Mouse (Mus musculus) heart, postnatal 36 days (tissue): ENCODE data around the gene Eif3m. TPM values are rescaled to one million over a fixed set of nuclear protein-coding genes. Genes with fewer than 3 reads are reported as not detected.
A peak's percentile ranks its signal among the peaks of the same experiment; 100 is the strongest.
"Not testable (repeated sequence)": the region's sequence is repeated elsewhere in the genome, so short reads cannot be mapped to it uniquely, and the experiment has no call there.

ENCODE experiments used
- DNase-seq, 2 experiments: peaks; one replicate each; pipeline ENCODE4 v3.0.0; 2021 to 2022
- intact Hi-C: fragments of 180-260 bp; cut with DNase I; formaldehyde crosslinking; loops from one replicate; pipeline ENCODE4 v1.15.1; 2025
- total RNA-seq, 2 experiments: library from RNA; stranded (reverse); gene quantifications; 2 replicates each; pipeline ENCODE4 v1.2.3; 2021

Gene Eif3m
- total RNA-seq, result 100 to 1,000 TPM; 130 to 138 TPM

GRCm38 (mm10) chr2:105016967-105017287 lies at the start of gene Eif3m:
TSS of gene Eif3m (minus strand) at chr2:105017080.
- intact Hi-C loops, result loop anchor here (5.0 kb wide), 3 partner anchors 110 to 215 kb away; partner anchors contain the start of gene Wt1
- peak; percentile 93 to 94 for DNase-seq

DNA sequence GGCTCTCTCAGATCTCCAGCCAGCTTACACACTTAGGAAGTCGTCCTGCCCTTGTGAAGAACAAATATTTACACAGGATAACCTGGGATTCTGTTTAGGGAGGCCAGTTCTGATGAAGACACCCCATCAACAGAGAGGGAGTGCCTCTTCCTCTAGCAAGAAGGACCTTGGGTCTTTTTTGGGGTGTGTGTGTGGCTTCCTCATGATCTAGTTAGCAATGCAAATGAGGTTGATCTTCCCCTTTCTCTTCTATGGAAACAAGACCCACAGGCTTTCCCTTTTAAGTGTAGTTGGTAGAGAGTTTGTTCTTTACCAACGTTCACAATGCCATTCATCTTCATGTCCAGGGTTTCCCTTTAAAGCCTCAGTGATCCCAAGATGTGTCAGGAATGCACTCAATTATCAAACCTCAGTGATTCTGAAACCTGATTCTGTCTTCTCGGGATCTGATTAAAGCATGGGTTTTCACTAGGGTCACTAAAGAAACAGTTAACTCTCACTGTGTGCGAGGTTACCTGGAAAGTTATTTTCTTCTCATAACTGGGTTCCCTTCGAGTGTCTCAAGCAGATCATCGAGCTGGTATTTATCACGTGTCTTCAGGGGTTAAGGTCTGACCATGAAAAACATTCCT lies 46.0 kb upstream of the Eif3m start:
- no peak for DNase-seq
- intact Hi-C loops, result no loop called here

DNA sequence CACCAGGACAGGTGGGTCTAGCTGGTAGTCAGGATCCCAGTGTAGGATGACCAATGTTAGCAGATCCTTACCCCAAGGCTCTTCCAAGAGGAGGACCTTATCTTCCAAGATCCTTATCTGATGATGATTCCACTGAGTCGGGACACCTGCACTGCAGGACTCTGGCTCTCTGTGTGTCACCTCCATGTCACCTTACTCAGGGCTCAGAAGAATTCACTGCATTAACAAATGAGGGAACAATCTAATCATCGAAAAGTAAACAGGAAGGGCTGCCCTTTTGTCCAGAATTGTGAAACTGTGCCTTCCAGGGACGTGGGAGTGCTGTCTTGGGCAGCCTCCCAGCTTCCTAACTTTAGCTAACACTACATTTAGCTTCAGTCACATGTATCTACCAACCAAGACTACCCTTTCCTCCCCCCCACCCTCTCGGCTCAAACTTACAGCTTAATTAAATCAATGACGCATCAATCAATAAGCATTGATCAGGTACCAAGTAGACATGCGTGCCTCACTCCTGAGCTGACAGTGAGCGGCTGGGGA lies 41.8 kb upstream of the Eif3m start:
- intact Hi-C loops, result no loop called here
- no peak for DNase-seq

DNA sequence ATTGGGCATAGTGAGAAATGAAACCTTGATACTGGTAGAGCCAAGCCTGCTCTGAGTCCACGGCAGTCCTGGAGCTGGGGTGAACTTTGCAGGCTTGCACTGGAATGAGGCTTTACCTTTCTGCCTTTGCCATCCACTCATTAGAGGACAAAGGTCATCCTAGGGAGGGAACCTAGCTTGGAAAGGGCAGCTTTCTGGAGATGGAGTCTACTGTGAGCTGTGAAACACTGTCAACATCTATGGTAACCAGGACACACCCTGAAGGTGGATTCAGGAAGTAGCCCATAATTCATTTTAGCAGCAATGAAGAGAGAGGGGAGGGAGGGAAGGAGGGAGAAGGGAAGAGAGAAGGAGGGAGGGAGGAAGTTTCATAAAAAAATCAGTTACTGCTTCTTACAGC lies 38.6 kb upstream of the Eif3m start:
- DNase-seq, result no peak
- intact Hi-C loops, result no loop called here

GRCm38 (mm10) chr2:105048301-105048700 lies 31.4 kb upstream of the Eif3m start:
- DNase-seq, result no peak
- intact Hi-C loops, result no loop called here

- no peak for DNase-seq
- intact Hi-C loops, result no loop called here
These were observed 26.3 kb upstream of the Eif3m start for GRCm38 (mm10) chr2:105043152-105043551.

- intact Hi-C loops, result no loop called here
- DNase-seq, result no peak
These were observed 24.0 kb upstream of the Eif3m start for GRCm38 (mm10) chr2:105040859-105041258.

DNA sequence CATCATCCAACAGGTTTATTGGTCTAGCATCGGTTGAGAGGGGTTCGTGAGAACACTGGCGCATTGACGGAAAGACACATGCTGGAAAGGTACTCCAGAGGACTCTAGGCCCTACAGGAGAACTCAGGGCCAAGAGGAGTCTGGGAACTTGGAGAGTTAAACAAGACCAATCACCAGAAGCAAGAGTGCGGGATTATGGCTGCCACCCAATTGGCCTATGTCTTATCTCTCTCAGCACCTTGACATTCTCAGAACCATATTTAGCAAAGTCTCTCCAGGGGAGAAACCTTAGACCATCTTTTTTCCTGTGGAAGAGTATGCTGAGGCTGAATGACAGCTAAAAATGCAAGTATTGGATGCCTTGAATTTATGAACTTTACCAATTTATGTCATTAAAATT lies 22.0 kb upstream of the Eif3m start:
- DNase-seq, result no peak
- intact Hi-C loops, result no loop called here

DNA sequence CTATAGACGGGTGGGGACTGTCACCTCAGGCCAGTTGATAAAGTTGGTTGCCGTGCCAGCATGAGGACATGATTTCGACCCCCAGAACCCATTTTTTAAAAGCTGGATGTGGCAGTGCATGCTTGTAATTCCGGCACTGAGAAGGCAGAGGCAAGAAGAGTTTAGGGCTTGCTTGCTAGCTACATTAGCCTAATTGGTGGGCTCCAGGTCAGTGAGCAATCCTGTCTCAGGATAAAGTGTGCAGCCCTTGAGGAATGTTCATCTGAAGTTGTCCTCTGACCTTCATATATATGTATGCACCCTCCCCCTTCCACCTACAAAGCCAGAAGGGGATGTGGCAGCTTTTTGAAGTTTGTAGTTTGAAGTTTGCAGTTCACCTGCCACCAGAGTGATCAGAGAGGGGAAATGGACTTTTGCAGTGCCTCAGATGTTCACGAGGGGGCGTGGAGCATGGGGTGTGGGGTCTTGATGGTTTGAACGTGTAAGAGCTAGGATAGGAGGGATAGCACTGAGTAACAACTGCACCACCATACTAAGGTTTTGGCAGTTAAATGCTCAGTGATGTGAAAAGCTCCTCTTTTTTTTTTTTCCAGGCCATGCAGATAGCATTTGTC lies 21.2 kb upstream of the Eif3m start:
- intact Hi-C loops, result no loop called here

GRCm38 (mm10) chr2:105036401-105037070 lies 19.7 kb upstream of the Eif3m start:
- intact Hi-C loops, result no loop called here
- no peak for DNase-seq

More for the DNA sequence above, 21.2 kb upstream of the Eif3m start:
- DNase-seq, result no peak

GRCm38 (mm10) chr2:105035985-105036384 lies 19.1 kb upstream of the Eif3m start:
- no peak for DNase-seq
- intact Hi-C loops, result no loop called here

- DNase-seq, result no peak
- intact Hi-C loops, result no loop called here
These were observed 17.2 kb upstream of the Eif3m start for GRCm38 (mm10) chr2:105034084-105034483.

- no peak for DNase-seq
- intact Hi-C loops, result no loop called here
These were observed 13.6 kb upstream of the Eif3m start for GRCm38 (mm10) chr2:105030505-105030904.

GRCm38 (mm10) chr2:105028806-105029205 lies 11.9 kb upstream of the Eif3m start:
- intact Hi-C loops, result no loop called here
- DNase-seq, result no peak

GRCm38 (mm10) chr2:105026950-105027695 lies 10.2 kb upstream of the Eif3m start:
- intact Hi-C loops, result no loop called here
- DNase-seq, result no peak

DNA sequence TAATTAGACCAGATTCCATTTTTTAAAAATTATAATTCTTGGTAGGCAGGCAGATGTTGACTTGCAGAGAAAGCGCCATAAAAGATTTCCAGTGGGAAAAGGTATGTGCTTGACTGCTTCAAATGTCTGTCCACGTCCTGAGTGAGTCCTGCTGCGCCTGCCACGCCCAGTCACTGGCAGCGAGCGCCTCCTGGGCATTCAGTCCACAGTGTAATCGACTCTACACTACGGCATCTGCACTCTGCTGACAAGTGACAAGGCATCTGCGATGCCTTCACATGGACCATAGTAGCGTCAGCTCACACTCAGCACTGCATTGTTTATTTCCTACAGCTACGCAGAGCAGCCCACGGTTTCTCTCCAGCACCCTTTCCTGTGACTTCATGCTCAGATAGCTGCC lies 8.7 kb upstream of the Eif3m start:
- DNase-seq, intact Hi-C loops: not testable (repeated sequence)

GRCm38 (mm10) chr2:105023815-105024214 lies 6.9 kb upstream of the Eif3m start:
- no peak for DNase-seq
- intact Hi-C loops, result no loop called here

DNA sequence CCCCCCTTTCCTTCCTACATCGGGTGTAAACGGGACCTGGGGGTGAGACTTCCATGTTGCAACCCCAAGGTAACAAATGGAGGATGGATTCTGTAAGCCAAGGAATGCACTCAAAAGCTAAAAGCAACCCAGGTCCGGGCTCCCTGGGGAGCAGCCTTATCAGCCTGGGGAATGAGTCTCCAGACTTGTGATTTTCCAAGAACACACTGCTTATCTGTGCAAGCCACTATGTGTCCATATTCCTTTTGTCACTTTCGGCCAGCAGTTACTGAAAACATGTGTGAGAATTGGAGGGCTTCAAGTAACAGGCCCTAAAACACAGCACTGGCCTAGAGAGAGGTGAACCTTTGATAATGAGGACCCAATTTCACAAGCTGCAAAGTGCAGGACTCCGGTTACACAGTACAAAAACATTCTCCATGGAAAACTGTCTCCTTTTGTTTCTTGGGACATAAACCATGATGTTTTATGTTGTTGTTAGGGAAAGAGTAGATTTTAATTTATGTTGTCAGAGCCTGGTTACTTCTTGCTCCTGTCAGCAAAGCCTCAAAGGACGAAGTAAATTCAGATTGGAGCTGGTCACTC lies 6.2 kb upstream of the Eif3m start:
- intact Hi-C loops, result no loop called here
- peak; percentile 9 to 12 for DNase-seq

GRCm38 (mm10) chr2:105021836-105022235 lies 5.0 kb upstream of the Eif3m start:
- intact Hi-C loops, result no loop called here
- DNase-seq, result no peak

DNA sequence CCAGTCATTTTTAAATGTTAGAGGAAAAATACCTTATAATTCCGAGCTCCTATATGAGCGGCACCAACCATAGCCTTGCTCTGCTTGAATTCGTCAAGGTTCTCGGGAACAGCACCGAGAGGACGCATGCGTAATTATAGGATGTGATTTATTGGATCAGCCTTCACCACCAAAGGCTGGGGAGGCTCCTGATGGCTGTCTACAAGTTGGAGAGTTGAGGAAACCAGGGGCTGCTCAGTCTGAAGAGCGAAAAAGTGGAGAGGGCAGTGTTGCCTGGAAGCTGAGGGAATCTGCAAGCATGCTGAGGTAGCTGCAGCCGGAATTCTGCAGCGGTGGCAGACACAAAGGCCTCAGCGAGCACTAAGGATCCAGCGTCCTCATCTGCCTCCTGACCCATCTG lies 4.4 kb upstream of the Eif3m start:
- intact Hi-C loops, result no loop called here
- DNase-seq, result no peak

DNA sequence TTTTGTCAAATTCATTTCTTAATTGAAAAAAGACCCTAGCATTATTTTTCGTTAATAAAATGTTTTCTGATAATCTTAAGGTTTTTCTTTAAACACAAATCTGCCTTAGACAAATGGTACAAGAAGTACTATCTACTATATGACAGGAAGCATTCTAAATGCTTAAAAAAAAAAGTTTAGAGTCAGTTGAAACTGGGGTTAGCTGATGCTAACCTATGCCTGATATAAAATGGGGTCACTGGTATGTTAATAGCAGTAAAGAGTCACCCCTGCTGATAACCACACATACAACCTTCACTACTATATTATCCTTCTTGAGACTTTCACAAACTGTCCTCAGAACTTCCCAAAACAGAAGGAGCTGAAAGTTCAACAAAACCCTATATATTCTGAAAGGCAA lies 2.6 kb upstream of the Eif3m start:
- intact Hi-C loops, result loop anchor here (5.0 kb wide), 3 partner anchors 108 to 213 kb away; partner anchors contain the start of gene Wt1
- no peak for DNase-seq
